Mouse (Mus musculus) layer of hippocampus, adult 2 months (tissue): ENCODE results near the gene Dcun1d2. TPM values are rescaled to one million over a fixed set of nuclear protein-coding genes. Genes with fewer than 3 reads are reported as not detected.
"Not testable (repeated sequence)": the region's sequence is repeated elsewhere in the genome, so short reads cannot be mapped to it uniquely, and the experiment has no call there.

ENCODE experiments used
- DNase-seq, 2 experiments: peaks; one replicate each; pipeline ENCODE4 v3.0.0; 2022; ENCODE audit warnings: low spot score in 2 of 2
- H3K27ac ChIP-seq: fragments of 200-600 bp; 2 replicates; pipeline ENCODE4 v1.8.1; 2022
- H3K4me3 ChIP-seq: fragments of 200-600 bp; 2 replicates; pipeline ENCODE4 v1.8.1; 2022; ENCODE audit warnings: mild to moderate bottlenecking
- CTCF ChIP-seq: fragments of 200-600 bp; conservative IDR thresholded peaks from 2 replicates; pipeline ENCODE4 v1.8.1; 2022; ENCODE audit warnings: antibody characterized with exemption, mild to moderate bottlenecking, moderate library complexity
- long read RNA-seq, 2 experiments: library from polyadenylated mRNA; stranded (forward); transcript quantifications; one replicate each; pipeline ENCODE4 v2.0.0; 2021; ENCODE audit warnings: borderline mapping rate in 2 of 2
- total RNA-seq, 2 experiments: library from RNA; stranded (reverse); gene quantifications; 2 replicates each; pipeline ENCODE4 v1.2.3; 2021

Dcun1d2 gene
- total RNA-seq = 10 to 100 TPM; 36.4 to 40.1 TPM
- long read RNA-seq, experiment 1, transcript Dcun1d2-203 (6 exons, 2,937 nt) = minor isoform, 10 of 34 reads
- long read RNA-seq, experiment 1, transcript Dcun1d2-201 (7 exons, 2,748 nt) = major isoform, 16 of 34 reads
- long read RNA-seq, experiment 1, partial matches to known transcripts = 2 of 34 reads
- long read RNA-seq, experiment 1, other reads (novel, unspliced or antisense) = 6 of 34 reads
- long read RNA-seq, experiment 2, transcript Dcun1d2-201 (7 exons, 2,748 nt) = major isoform, 11 of 38 reads
- long read RNA-seq, experiment 2, transcript Dcun1d2-203 (6 exons, 2,937 nt) = minor isoform, 10 of 38 reads
- long read RNA-seq, experiment 2, partial matches to known transcripts = 8 of 38 reads
- long read RNA-seq, experiment 2, other reads (novel, unspliced or antisense) = 7 of 38 reads

GRCm38 (mm10) chr8:13287692-13288623, at the start of gene Dcun1d2, which contains the start of gene Tmco3:
Dcun1d2 (minus strand) TSS chr8:13288131.
Tmco3 (plus strand) TSS chr8:13288190.
- Histone ChIP-seq H3K4me3 (peak within 1 kb of the TSS; percentile 90), H3K27ac (peak within 1 kb of the TSS; percentile 100)
- peak; percentile 93 to 94 for DNase-seq
- no peak for TF ChIP-seq CTCF

- DNase-seq = no peak
- peak overlapping the region; percentile 51; the same call in 1 of the 2 replicates for H3K4me3 ChIP-seq
- TF ChIP-seq CTCF = no peak
- no peak overlapping the region for H3K27ac ChIP-seq
Observed at GRCm38 (mm10) chr8:13337678-13338077, 49.7 kb upstream of the Dcun1d2 start.

- H3K27ac ChIP-seq, H3K4me3 ChIP-seq, DNase-seq: not testable (repeated sequence)
Observed at GRCm38 (mm10) chr8:13337245-13337644, 49.3 kb upstream of the Dcun1d2 start.

- H3K4me3 ChIP-seq = no peak overlapping the region
- TF ChIP-seq CTCF = peak; percentile 46
- H3K27ac ChIP-seq = no peak overlapping the region
- DNase-seq = no peak
Observed at GRCm38 (mm10) chr8:13334671-13335070, 46.7 kb upstream of the Dcun1d2 start.

GRCm38 (mm10) chr8:13326598-13326997, 38.7 kb upstream of the Dcun1d2 start:
- Histone ChIP-seq H3K4me3 (no peak overlapping the region), H3K27ac (no peak overlapping the region)
- TF ChIP-seq CTCF = peak; percentile 72
- no peak for DNase-seq

GRCm38 (mm10) chr8:13316671-13317070, 28.7 kb upstream of the Dcun1d2 start:
- DNase-seq = no peak
- H3K4me3 ChIP-seq = no peak overlapping the region
- no peak for TF ChIP-seq CTCF
- H3K27ac ChIP-seq = no peak overlapping the region

- no peak for TF ChIP-seq CTCF
Observed at GRCm38 (mm10) chr8:13314922-13315321, 27.0 kb upstream of the Dcun1d2 start.

GRCm38 (mm10) chr8:13306916-13307315, 19.0 kb upstream of the Dcun1d2 start:
- TF ChIP-seq CTCF = no peak
- DNase-seq = no peak
- Histone ChIP-seq H3K4me3 (no peak overlapping the region), H3K27ac (no peak overlapping the region)

More at GRCm38 (mm10) chr8:13314922-13315321, 27.0 kb upstream of the Dcun1d2 start:
- H3K4me3 ChIP-seq = no peak overlapping the region
- H3K27ac ChIP-seq = no peak overlapping the region
- DNase-seq = no peak

- TF ChIP-seq CTCF = no peak
Observed at GRCm38 (mm10) chr8:13306309-13306909, 18.5 kb upstream of the Dcun1d2 start.

GRCm38 (mm10) chr8:13305884-13306283, 18.0 kb upstream of the Dcun1d2 start:
- H3K27ac ChIP-seq = no peak overlapping the region
- peak; percentile 39 for TF ChIP-seq CTCF
- no peak overlapping the region for H3K4me3 ChIP-seq
- no peak for DNase-seq

More at GRCm38 (mm10) chr8:13306309-13306909, 18.5 kb upstream of the Dcun1d2 start:
- DNase-seq = no peak
- no peak overlapping the region for H3K4me3 ChIP-seq
- no peak overlapping the region for H3K27ac ChIP-seq

- H3K4me3 ChIP-seq = no peak overlapping the region
- TF ChIP-seq CTCF = no peak
- DNase-seq = peak in 1 of 2 experiments; percentile 16
- H3K27ac ChIP-seq = no peak overlapping the region
Observed at GRCm38 (mm10) chr8:13305459-13305858, 17.5 kb upstream of the Dcun1d2 start.

- no peak overlapping the region for H3K27ac ChIP-seq
- TF ChIP-seq CTCF = no peak
Observed at GRCm38 (mm10) chr8:13301036-13301435, 13.1 kb upstream of the Dcun1d2 start.

GRCm38 (mm10) chr8:13299571-13299970, 11.6 kb upstream of the Dcun1d2 start:
- no peak overlapping the region for H3K27ac ChIP-seq
- no peak overlapping the region for H3K4me3 ChIP-seq
- TF ChIP-seq CTCF = no peak
- DNase-seq = no peak

More at GRCm38 (mm10) chr8:13301036-13301435, 13.1 kb upstream of the Dcun1d2 start:
- H3K4me3 ChIP-seq = no peak overlapping the region
- DNase-seq = no peak
